Mouse (Mus musculus) layer of hippocampus, adult 9-11 months (tissue): ENCODE results near the gene Slc34a2.

Source experiments
- DNase-seq: peaks from one replicate; pipeline ENCODE4 v3.0.0; 2022

The Slc34a2 gene

DNA sequence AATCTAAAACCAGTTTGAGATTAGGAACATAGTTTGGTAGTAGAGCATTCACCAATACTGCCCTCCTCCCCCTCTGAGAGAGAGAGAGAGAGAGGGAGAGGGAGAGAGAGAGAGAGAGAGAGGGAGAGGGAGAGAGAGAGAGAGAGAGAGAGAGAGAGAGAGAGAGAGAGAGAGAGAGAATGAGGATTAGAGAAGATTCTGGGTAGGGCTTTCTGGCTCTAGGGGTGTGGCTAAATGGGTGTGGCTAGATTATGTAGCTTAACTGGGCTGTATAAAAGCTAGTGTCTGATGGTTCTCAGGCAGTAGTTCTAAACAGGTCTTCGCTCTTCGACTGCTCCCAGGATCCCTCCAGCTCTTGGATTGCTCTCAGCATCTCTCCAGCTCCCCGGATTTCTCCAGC lies at the start of gene Slc34a2:
Gene Slc34a2, plus strand, starts transcription at position 301 of the 400 bp plus-strand sequence.
- DNase-seq: no peak

DNA sequence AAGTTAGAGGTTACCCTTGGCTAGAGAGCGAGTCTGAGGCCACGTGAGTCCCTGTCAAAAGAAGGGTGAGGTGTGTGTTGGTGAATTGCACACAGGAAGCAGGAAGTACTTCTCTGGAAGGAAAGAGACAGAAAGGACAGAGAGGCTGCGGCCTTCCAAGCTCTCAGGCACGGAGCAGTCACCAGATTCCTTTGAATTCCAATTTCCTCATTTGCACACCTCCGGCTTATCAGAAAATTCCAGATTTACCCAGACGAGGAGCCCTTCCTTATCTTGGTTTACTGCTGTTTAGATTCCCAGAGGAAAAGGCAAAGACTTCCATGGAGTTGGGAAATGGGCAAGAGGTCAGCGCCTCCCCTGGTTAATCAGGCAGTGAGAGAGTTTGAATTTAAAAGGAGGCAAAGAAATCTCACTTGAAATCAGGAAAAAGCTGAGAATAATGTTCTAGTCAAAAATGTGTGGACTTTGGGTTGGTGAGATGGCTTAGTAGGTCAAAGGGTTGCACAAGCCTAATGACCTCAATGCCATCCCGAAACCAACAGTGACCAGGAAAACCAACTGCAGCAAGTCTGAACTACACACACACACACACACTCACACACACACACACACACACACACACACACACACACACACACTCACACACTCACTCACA lies 47.1 kb upstream of the Slc34a2 start:
- no peak for DNase-seq

- DNase-seq: no peak
Measured at GRCm38 (mm10) chr5:52992210-52992897, 45.5 kb upstream of the Slc34a2 start.

DNA sequence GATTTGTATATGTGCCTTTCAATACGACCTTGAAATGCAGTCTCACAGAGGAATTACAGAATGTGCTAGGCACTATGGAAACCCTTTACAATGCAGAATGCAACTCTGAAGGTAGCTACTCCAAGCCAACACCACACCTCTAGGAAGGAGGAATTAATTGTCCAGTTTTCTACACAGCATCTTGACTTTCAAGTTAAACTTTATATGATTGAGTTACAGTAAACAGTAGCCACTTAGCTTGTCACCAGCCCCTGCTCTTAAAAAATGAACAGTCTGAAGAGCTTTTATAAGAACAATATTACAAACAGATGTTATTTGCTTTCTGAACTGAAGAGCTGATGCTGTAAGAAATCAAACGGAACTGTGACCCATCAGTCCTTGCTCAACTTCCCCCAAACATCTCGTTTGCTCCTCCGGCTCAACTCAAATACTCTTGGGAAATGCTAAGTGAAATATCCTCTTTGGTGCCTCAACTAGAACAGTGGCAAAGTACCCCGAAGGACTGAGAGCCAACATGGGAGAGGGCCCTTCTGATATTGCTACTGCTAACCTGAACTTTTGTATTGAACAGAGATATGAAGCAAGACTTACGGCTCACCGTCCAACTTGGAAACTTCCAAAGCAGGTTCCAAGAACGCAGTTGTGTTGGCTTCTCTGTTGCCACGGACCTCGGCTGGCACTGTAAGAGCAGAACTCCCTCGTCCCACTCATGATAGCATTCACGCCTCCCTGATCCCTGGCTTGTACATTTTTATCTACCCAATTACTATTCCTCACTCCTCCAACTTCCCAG lies 44.2 kb upstream of the Slc34a2 start:
- no peak for DNase-seq

GRCm38 (mm10) chr5:52995461-52995860 lies 42.4 kb upstream of the Slc34a2 start:
- DNase-seq: no peak

GRCm38 (mm10) chr5:52996145-52996544 lies 41.7 kb upstream of the Slc34a2 start:
- no peak for DNase-seq

DNA sequence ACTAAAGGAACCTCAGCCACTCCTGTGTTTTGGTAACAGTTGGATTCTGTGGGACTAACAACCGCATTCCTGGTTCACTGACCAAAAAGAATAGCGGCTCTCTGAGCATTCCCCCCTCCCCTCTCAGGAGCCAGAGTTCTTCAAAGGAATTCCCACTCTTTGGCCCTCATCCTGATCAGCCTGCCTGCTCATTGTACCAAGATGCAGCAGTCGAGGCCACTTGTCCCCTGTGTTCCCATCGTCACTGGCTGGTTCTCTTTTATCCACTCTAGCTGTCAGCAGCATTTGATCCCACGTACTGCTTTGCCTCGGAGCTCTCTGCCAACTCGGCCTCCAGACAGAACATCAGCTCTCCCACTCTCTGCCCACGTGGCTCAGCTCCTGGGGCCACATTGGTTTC lies 41.3 kb upstream of the Slc34a2 start:
- peak; percentile 6 for DNase-seq

DNA sequence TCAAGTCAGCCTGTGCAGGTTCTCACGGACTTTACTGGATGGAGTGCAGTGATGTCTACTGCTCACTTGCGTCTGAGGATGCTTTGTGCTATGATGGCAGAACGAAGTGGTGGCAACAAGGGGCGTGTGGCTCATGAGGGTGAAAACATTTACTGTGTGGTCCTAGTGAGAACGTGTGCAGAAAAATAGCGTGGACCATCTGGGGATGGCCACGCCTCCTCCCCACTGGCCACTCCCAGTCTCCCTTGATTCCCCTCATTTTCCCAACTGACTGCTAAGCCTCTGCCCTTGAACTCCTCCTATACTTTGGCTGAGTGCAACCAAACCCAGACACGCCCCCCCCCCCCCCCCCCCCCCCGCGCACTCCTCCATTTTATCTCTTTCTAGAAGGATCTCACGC lies 40.8 kb upstream of the Slc34a2 start:
- DNase-seq: no peak

DNA sequence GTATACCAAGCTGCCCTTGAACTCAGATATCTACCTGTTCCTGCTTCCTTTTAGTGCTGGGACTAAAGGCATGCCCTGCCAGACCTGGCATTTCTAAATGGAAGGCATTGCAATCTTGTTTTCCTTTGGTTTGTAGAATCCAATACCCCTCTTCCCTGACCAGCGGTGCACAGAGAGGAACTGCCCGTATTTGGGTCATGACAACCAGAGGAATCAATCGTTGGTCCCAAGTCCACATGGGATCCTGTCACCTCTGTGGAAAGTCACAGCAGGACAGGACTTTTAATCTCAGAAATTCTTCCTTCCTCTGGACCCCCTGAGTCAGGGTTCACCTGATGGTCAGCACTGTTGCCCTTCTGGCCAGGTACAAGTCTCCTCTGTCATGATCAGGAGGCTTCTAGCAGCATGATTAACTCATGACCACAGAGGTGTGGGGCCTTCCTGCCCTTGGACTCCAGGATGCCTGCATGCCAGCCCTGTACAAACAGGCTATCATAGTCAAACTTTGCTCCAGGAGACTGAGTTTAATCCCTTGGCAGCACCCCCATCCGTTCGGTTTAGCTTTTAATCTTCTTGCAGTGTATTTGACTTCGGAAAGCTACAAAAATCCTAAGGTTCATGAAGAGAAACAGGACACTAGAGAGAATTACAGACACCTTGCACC lies 39.7 kb upstream of the Slc34a2 start:
- no peak for DNase-seq

DNA sequence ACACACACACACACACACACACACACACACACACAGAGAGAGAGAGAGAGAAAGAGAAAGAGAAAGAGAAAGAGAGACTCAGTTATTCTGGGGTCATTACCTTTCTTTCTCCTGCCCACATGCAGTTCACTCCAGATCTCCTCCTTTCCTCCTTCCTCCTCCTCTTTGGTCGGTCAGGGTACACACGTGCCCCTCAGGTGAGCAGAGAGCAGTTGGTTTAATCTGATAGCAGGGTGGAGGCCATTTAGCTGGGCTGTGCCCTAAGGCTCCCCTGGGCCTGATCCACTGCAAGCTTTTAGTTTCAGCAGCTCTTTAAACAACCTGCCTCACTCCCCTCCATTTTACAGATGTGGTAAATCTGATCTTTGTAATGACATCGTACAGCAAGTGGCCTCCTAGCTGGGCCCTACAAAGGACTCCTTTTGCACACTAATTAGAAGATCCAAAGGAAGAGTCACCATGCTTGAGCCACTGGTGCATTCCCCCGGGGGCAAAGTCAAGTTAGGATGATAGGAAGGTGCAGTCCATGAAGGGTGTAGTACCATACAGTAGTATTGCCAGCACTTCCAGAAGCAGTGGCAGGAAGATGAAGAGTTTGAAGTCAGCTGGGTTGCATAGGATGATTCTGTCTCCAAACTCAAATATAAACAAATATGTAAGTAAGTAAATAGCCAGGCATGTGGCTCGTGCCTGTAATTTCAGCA lies 37.6 kb upstream of the Slc34a2 start:
- no peak for DNase-seq

DNA sequence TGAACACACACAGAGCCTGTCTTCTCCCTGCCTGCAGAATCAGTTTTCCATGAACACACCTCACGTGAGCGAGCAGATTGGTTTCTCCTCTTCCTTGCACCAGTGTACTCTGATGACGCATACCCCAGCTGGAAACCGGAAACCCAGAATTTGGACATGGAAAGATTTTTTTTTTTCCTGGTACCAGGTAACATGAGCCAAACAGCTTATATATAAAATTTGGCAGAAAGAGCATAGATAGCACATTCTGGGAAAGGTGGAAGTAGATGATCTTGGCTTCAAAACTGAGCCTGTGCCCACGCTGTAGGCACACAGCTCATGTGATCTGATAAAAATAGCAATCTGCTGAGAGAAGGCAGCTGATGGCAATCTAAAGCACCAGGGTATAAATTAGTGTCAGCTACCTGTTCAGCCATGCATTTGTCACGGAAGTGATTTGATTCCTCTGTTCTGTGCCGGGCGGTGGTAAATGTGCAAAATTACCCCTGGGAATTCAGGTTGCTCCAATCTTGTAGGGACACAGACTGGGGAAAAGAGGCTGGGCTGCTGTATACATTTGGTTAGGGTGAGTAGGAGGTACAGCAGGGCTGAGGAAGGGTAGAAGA lies 35.2 kb upstream of the Slc34a2 start:
- peak; percentile 77 for DNase-seq

DNA sequence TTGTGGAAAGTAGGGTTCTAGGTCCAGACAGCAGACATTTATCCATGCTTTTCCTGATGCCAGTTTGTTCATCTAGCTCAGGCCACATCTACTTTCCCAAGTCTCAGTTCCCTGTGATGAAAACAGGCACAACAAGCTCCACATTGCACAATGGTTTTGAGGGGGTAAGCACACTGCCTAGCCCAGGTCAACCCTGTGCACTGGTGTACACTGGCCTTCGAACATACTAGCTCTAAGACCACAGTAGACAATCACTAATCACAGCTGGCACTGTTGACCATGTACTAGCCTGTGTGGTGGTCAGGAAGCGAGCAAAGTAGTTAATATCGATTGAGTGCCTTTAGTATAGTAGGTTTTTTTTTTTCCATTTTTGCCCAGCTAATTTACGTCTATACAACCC lies 34.4 kb upstream of the Slc34a2 start:
- DNase-seq: no peak

- no peak for DNase-seq
Measured at GRCm38 (mm10) chr5:53003981-53004380, 33.9 kb upstream of the Slc34a2 start.

- no peak for DNase-seq
Measured at GRCm38 (mm10) chr5:53009027-53009769, 28.7 kb upstream of the Slc34a2 start.

GRCm38 (mm10) chr5:53009770-53010133 lies 28.1 kb upstream of the Slc34a2 start:
- no peak for DNase-seq

DNA sequence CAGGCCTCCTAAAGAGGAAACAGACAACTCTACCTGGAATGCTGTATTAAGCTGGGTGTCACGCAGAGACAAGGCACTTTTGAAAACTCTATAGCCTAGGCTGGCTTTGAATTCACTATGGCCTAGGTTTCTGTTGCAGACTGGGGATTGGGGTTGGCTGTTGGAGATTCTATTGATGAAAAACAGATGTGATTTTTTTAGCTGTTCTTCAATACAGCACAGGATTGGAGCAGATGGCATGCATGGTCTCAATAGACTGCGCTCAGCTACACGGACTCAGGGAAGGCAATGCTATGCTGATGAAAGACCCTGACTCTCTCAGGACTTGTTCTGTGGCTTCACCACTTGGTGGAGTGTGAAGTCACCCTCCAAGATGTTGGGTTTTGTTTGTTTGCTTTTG lies 26.6 kb upstream of the Slc34a2 start:
- no peak for DNase-seq

DNA sequence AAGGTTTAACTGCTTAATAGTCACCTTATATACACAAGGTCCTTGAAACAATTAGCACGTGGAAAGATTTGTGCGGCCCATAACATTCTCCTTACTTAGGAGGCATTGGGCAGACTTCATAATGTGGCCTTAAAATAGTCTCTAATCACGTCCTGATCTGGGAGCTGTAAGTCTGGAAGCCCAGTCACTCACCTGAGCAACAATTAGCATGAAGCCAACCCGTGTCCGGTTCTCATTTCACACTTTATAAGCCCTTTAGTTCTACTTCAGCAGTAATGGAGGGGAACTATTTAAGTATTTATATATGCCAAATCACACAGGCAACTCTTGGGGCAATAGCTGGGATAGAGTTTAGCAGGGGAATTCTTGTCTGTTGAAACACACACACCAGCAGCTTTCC lies 21.3 kb upstream of the Slc34a2 start:
- no peak for DNase-seq

- no peak for DNase-seq
Measured at GRCm38 (mm10) chr5:53018316-53018715, 19.6 kb upstream of the Slc34a2 start.

- no peak for DNase-seq
Measured at GRCm38 (mm10) chr5:53023432-53023831, 14.4 kb upstream of the Slc34a2 start.

DNA sequence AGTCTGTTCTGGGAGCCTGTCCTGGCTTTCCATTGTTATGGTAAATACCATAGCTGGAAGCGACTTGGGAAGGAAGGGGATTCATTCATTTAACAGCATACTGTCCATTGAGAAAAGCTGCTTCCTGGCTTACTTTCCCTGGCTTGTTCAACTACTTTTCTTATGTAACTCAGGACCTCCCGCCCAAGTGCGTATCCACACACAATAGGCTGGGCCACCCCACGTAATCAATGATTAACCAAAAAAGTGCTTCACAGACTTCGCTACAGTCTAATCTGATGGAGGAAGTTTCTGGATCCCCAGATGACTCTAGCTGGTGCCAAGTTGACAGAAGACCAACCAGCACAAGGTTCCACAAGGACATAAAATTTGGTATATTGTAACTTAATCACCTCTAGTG lies 14.0 kb upstream of the Slc34a2 start:
- no peak for DNase-seq

DNA sequence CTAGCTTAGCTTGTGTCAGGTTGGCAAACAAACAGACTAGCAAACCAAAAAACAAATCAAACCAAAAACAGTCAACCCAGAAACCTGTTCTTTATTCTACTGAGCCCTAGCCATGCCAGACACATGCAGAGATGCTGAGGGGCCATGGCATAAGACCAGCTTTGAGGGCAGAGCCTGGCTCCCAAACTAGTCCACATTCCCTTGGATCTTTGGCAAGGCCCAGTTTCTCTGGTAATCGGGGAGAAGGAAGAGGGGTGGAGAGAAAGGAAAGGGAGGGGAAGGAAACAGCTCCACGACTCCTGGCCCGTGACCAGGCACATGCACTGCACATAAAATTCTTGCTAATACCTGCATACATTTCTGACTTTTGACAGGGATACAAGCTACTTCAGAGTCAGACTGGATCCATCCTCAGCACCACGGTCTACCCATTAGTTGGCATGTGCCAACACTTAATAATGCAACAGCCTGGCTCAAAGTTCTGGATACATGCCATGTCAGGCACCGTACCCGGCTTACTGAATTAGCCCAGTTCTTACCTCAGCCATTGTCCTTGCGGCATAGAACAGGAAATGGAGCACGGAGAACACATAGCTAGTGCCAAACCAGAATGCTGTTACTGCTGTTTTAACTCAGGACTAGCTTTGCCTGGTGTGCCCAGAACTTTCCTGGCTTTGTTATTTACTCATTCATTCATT lies 12.5 kb upstream of the Slc34a2 start:
- DNase-seq: peak; percentile 9
